Mouse (Mus musculus) spleen, adult 2 months (tissue): Measurements from ENCODE around the gene a.

Experiments
- CTCF ChIP-seq: fragments of 200-500 bp; IDR thresholded peaks from 2 replicates; pipeline ENCODE4 v1.5.1; 2011; ENCODE audit warnings: mild to moderate bottlenecking, inconsistent platforms; ENCODE audit not compliant: insufficient read depth, insufficient read length, insufficient replicate concordance; ENCODE audit errors: extremely low read depth
- POLR2A ChIP-seq: fragments of 200-500 bp; IDR thresholded peaks from 2 replicates; pipeline ENCODE4 v1.6.1; 2011; ENCODE audit warnings: low read depth, low read length, inconsistent platforms

GRCm38 (mm10) chr2:154917866-154918641, 126.9 kb downstream of the a start:
- TF ChIP-seq POLR2A (no peak), CTCF (no peak)
